Mouse (Mus musculus) kidney, embryonic 16.5 days (tissue): Measurements from ENCODE around the gene Gm21788. TPM values are rescaled to one million over a fixed set of nuclear protein-coding genes. Genes with fewer than 3 reads are reported as not detected.
"Not testable (repeated sequence)": the region's sequence is repeated elsewhere in the genome, so short reads cannot be mapped to it uniquely, and the experiment has no call there.

ENCODE experiments used
- ATAC-seq: fragments of 200-750 bp; cut with Nextera tagmentation; 2 replicates; pipeline ENCODE4 v1.8.0; 2017; ENCODE audit warnings: moderate TSS enrichment; ENCODE audit not compliant: low FRiP score, low TSS enrichment
- H3K27ac ChIP-seq: fragments of 300-500 bp; sonication (generic); 2 replicates; pipeline ENCODE4 v1.5.1; 2014; ENCODE audit warnings: low read length
- H3K27me3 ChIP-seq: fragments of 300-500 bp; sonication (generic); 2 replicates; pipeline ENCODE4 v1.6.1; 2014; ENCODE audit warnings: low read length, control low read depth, mixed read lengths; ENCODE audit not compliant: insufficient read depth
- H3K36me3 ChIP-seq: fragments of 300-500 bp; sonication (generic); 2 replicates; pipeline ENCODE4 v1.6.1; 2014; ENCODE audit warnings: low read length, control low read depth, mixed read lengths; ENCODE audit not compliant: insufficient read depth
- H3K4me1 ChIP-seq: fragments of 300-500 bp; sonication (generic); 2 replicates; pipeline ENCODE4 v1.6.1; 2014; ENCODE audit warnings: low read length, control low read depth, mixed read lengths; ENCODE audit not compliant: insufficient read depth
- H3K4me2 ChIP-seq: fragments of 300-500 bp; sonication (generic); replicated peaks from 2 replicates; pipeline ENCODE4 v1.6.1; 2014; ENCODE audit warnings: low read depth, low read length
- H3K4me3 ChIP-seq: fragments of 300-500 bp; sonication (generic); 2 replicates; pipeline ENCODE4 v1.5.1; 2014; ENCODE audit warnings: mild to moderate bottlenecking, low read length
- H3K9ac ChIP-seq: fragments of 300-500 bp; sonication (generic); replicated peaks from 2 replicates; pipeline ENCODE4 v1.6.1; 2014; ENCODE audit warnings: low read length
- H3K9me3 ChIP-seq: fragments of 300-500 bp; sonication (generic); 2 replicates; pipeline ENCODE4 v1.6.1; 2016; ENCODE audit warnings: low read length, control low read depth
- WGBS: fragments of 180-500 bp; shearing (Covaris S2); extraction: QIAGEN DNeasy Blood & Tissue Kit; methylation state at CpG from one replicate; pipeline ENCODE4 v1.1.7; 2014; 5-methylcytosine and 5-hydroxymethylcytosine counted together
- polyA plus RNA-seq: library from polyadenylated mRNA; unstranded; fragments of >200 nt; fragmentation: Nextera tagmentation; extraction: Ambion mirVana; gene quantifications from 2 replicates; pipeline ENCODE4 v1.2.1, GENCODE M21; 2015

Gm21788 gene
- polyA plus RNA-seq, result not detected in 2 replicates

GRCm38 (mm10) chrY:7404710-7405109, at the start of gene Gm21788:
TSS of gene Gm21788 (plus strand) at chrY:7405010.
- not testable (repeated sequence) for H3K36me3 ChIP-seq, H3K9ac ChIP-seq, H3K9me3 ChIP-seq, H3K4me2 ChIP-seq, ATAC-seq, H3K4me1 ChIP-seq, H3K4me3 ChIP-seq, H3K27me3 ChIP-seq, H3K27ac ChIP-seq
- no CpG with 5 or more reads among the region's 3 CpGs for WGBS

Other genes with a start within 250 kb of the Gm21788 start
- not detected in 2 replicates for gene Gm21244, start 235.7 kb upstream of the Gm21788 start, polyA plus RNA-seq
- not detected in 2 replicates for gene Gm28998, start 151.2 kb upstream of the Gm21788 start, polyA plus RNA-seq
- gene Gm20826, start 233.5 kb downstream of the Gm21788 start, polyA plus RNA-seq, result not detected in 2 replicates